Mouse (Mus musculus) limb, embryonic 13.5 days (tissue): ENCODE data around the gene Gas2l3. TPM values are rescaled to one million over a fixed set of nuclear protein-coding genes. Genes with fewer than 3 reads are reported as not detected.

Experiments used
- ATAC-seq: fragments of 200-750 bp; cut with Nextera tagmentation; 2 replicates; pipeline ENCODE4 v1.8.0; 2017; ENCODE audit warnings: low read depth, moderate number of reproducible peaks, moderate TSS enrichment; ENCODE audit not compliant: low FRiP score
- H3K27ac ChIP-seq: fragments of 300-500 bp; sonication (generic); 2 replicates; pipeline ENCODE4 v1.5.1; 2015; ENCODE audit warnings: inconsistent platforms, mild to moderate bottlenecking, moderate library complexity
- H3K27me3 ChIP-seq: fragments of 300-500 bp; sonication (generic); 2 replicates; pipeline ENCODE4 v1.6.1; 2015; ENCODE audit warnings: mild to moderate bottlenecking, inconsistent platforms
- H3K36me3 ChIP-seq: fragments of 300-500 bp; sonication (generic); 2 replicates; pipeline ENCODE4 v1.6.1; 2015; ENCODE audit warnings: inconsistent platforms, mild to moderate bottlenecking, moderate library complexity
- H3K4me1 ChIP-seq: fragments of 300-500 bp; sonication (generic); 2 replicates; pipeline ENCODE4 v1.6.1; 2015; ENCODE audit warnings: inconsistent platforms
- H3K4me2 ChIP-seq: fragments of 300-500 bp; sonication (generic); replicated peaks from 2 replicates; pipeline ENCODE4 v1.6.1; 2015; ENCODE audit warnings: inconsistent platforms, mild to moderate bottlenecking, moderate library complexity
- H3K4me3 ChIP-seq: fragments of 300-500 bp; sonication (generic); 2 replicates; pipeline ENCODE4 v1.5.1; 2015; ENCODE audit warnings: moderate library complexity, mild to moderate bottlenecking, inconsistent platforms
- H3K9ac ChIP-seq: fragments of 300-500 bp; sonication (generic); 2 replicates; pipeline ENCODE4 v1.6.1; 2015; ENCODE audit warnings: mild to moderate bottlenecking, inconsistent platforms
- H3K9me3 ChIP-seq: fragments of 300-500 bp; sonication (generic); 2 replicates; pipeline ENCODE4 v1.6.1; 2016; ENCODE audit warnings: inconsistent platforms
- WGBS: fragments of 180-500 bp; shearing (Covaris S2); methylation state at CpG from one replicate; pipeline ENCODE4 v1.1.7; 2015; 5-methylcytosine and 5-hydroxymethylcytosine counted together
- polyA plus RNA-seq: library from polyadenylated mRNA; unstranded; fragments of >200 nt; fragmentation: Nextera tagmentation; extraction: Ambion mirVana; gene quantifications from 2 replicates; pipeline ENCODE4 v1.2.1, GENCODE M21; 2015

The Gas2l3 gene
- polyA plus RNA-seq, 1 experiment from 2014 or later = 14.9 TPM

GRCm38 (mm10) chr10:89383462-89383861, 60.3 kb downstream of the Gas2l3 start:
- no peak overlapping the region for H3K4me3 ChIP-seq
- H3K27ac ChIP-seq = no peak overlapping the region
- no peak overlapping the region for H3K9ac ChIP-seq
- 6% methylated on average over 5 of the region's 5 CpGs for WGBS
- 0 out of 2 replicates have a peak, but pooled peaks cover 4% of the 10 kb centered on the region for H3K4me1 ChIP-seq
- H3K4me2 ChIP-seq = no peak overlapping the region
- no peaks in the 10 kb centered on the region for H3K9me3 ChIP-seq
- no peaks in the 10 kb centered on the region for H3K27me3 ChIP-seq
- peak; percentile 82 for ATAC-seq
- no peaks in the 10 kb centered on the region for H3K36me3 ChIP-seq

GRCm38 (mm10) chr10:89377750-89378149, 66.0 kb downstream of the Gas2l3 start:
- no peak for ATAC-seq
- H3K27ac ChIP-seq = no peak overlapping the region
- H3K36me3 ChIP-seq = no peaks in the 10 kb centered on the region
- H3K4me2 ChIP-seq = no peak overlapping the region
- no peaks in the 10 kb centered on the region for H3K4me1 ChIP-seq
- H3K9me3 ChIP-seq = peaks cover 3% of the 10 kb centered on the region; the same call in 1 of the 2 replicates
- no peak overlapping the region for H3K4me3 ChIP-seq
- WGBS = 74% methylated on average over 4 of the region's 4 CpGs
- H3K27me3 ChIP-seq = no peaks in the 10 kb centered on the region
- no peak overlapping the region for H3K9ac ChIP-seq

GRCm38 (mm10) chr10:89370051-89370450, 73.7 kb downstream of the Gas2l3 start:
- ATAC-seq = no peak
- Histone ChIP-seq H3K36me3 (no peaks in the 10 kb centered on the region), H3K27ac (no peak overlapping the region), H3K4me2 (no peak overlapping the region), H3K27me3 (no peaks in the 10 kb centered on the region), H3K4me1 (no peaks in the 10 kb centered on the region), H3K9ac (no peak overlapping the region), H3K9me3 (no peaks in the 10 kb centered on the region), H3K4me3 (no peak overlapping the region)
- 21% methylated on average over 1 of the region's 1 CpGs for WGBS

GRCm38 (mm10) chr10:89358933-89359332, 84.8 kb downstream of the Gas2l3 start:
- Histone ChIP-seq H3K27me3 (no peaks in the 10 kb centered on the region), H3K9ac (no peak overlapping the region), H3K4me2 (no peak overlapping the region), H3K9me3 (no peaks in the 10 kb centered on the region), H3K27ac (no peak overlapping the region), H3K36me3 (no peaks in the 10 kb centered on the region), H3K4me3 (no peak overlapping the region), H3K4me1 (no peaks in the 10 kb centered on the region)
- 81% methylated on average over 3 of the region's 3 CpGs for WGBS
- ATAC-seq = no peak

Other genes with a start within 250 kb of the Gas2l3 start
- 0.25 and 0.51 TPM in 2 replicates for gene Ano4, start 99.2 kb downstream of the Gas2l3 start, polyA plus RNA-seq
- not detected in 2 replicates for gene Nr1h4, start 89.6 kb upstream of the Gas2l3 start, polyA plus RNA-seq
- gene Slc17a8, start 177.3 kb upstream of the Gas2l3 start, polyA plus RNA-seq = 0.06 TPM in 1 of 2 replicates, not detected in the other
- gene Scyl2, start 242.3 kb upstream of the Gas2l3 start, polyA plus RNA-seq = 7.4 and 8.0 TPM in 2 replicates